Mouse (Mus musculus): ENCODE results near the gene Tspoap1.

The Tspoap1 gene

GRCm38 (mm10) chr11:87808236-87808635 lies 47.9 kb downstream of the Tspoap1 start:
- peak in 1 of 2 experiments; percentile 8 for DNase-seq (ENCODE audit: low spot score in 2 of 2)

- DNase-seq (ENCODE audit: low spot score in 2 of 2) = no peak
These were observed 51.1 kb downstream of the Tspoap1 start for GRCm38 (mm10) chr11:87811396-87811795.

- no peak for DNase-seq (ENCODE audit: low spot score in 2 of 2)
These were observed 54.5 kb downstream of the Tspoap1 start for GRCm38 (mm10) chr11:87814831-87815230.

- no peak for DNase-seq (ENCODE audit: low spot score in 2 of 2)
These were observed 56.5 kb downstream of the Tspoap1 start for GRCm38 (mm10) chr11:87816707-87817442.

GRCm38 (mm10) chr11:87817443-87817773 lies 57.1 kb downstream of the Tspoap1 start:
- DNase-seq (ENCODE audit: low spot score in 2 of 2) = no peak

GRCm38 (mm10) chr11:87821502-87821901 lies 61.2 kb downstream of the Tspoap1 start:
- DNase-seq (ENCODE audit: low spot score in 2 of 2) = no peak

GRCm38 (mm10) chr11:87828239-87828900 lies 68.0 kb downstream of the Tspoap1 start, which contains the start of gene Lpo:
Gene Lpo (minus strand): TSS chr11:87828289.
- DNase-seq (ENCODE audit: low spot score in 2 of 2) = no peak
